Mouse (Mus musculus) embryonic fibroblast, embryonic 13.5 days (primary cell): ENCODE measurements around the gene Wnt10a. TPM values are rescaled to one million over a fixed set of nuclear protein-coding genes. Genes with fewer than 3 reads are reported as not detected.

Experiments
- H3K27ac ChIP-seq: 2 replicates; pipeline ENCODE4 v1.5.1; 2012; ENCODE audit warnings: low read length, control low read depth, inconsistent platforms; ENCODE audit not compliant: insufficient read depth
- H3K4me1 ChIP-seq: 2 replicates; pipeline ENCODE4 v1.6.1; 2011; ENCODE audit warnings: low read length; ENCODE audit not compliant: control insufficient read depth, insufficient read depth
- H3K4me3 ChIP-seq: 2 replicates; pipeline ENCODE4 v1.5.1; 2011; ENCODE audit warnings: mild to moderate bottlenecking, control low read depth, low read length; ENCODE audit not compliant: insufficient read depth
- CTCF ChIP-seq: IDR thresholded peaks from 2 replicates; pipeline ENCODE4 v1.5.1; 2011; ENCODE audit warnings: mild to moderate bottlenecking, control low read depth, low read length, moderate library complexity, borderline replicate concordance; ENCODE audit not compliant: insufficient read depth
- POLR2A ChIP-seq: IDR thresholded peaks from 2 replicates; pipeline ENCODE4 v1.6.1; 2011; ENCODE audit warnings: low read depth, mild to moderate bottlenecking, control low read depth, low read length, moderate library complexity
- polyA plus RNA-seq: library from polyadenylated mRNA; stranded (reverse); fragments of >200 nt; gene quantifications from 2 replicates; pipeline ENCODE4 v1.2.4, GENCODE M21; 2011; ENCODE audit warnings: low read depth; ENCODE audit not compliant: missing spikeins, insufficient read length

Wnt10a gene
- polyA plus RNA-seq, 1 experiment = 1.8 TPM

DNA sequence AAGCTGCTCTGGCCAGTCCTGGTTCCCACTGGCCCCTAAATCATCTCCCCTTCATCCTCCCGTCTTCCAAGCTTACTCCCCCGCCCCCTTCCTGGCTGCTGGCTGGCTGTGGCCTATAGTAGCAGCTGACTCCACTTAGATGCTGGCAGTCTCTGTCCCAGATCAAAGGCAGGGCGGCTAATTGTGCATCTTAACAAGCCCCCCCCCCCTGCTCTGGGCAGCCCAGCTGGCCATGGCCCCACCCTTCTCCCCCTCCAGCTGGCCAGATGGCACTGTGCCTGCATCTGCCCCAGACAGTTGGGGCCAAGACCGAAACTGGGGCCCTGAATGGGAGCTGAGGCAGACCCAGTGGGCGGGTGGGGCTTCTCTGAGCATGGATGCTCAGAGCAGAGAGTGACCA, 6.1 kb downstream of the Wnt10a start:
- no peaks in the 10 kb centered on the region for H3K4me1 ChIP-seq
- H3K27ac ChIP-seq = no peak overlapping the region
- TF ChIP-seq POLR2A = no peak
- no peak for TF ChIP-seq CTCF
- no peak overlapping the region for H3K4me3 ChIP-seq

DNA sequence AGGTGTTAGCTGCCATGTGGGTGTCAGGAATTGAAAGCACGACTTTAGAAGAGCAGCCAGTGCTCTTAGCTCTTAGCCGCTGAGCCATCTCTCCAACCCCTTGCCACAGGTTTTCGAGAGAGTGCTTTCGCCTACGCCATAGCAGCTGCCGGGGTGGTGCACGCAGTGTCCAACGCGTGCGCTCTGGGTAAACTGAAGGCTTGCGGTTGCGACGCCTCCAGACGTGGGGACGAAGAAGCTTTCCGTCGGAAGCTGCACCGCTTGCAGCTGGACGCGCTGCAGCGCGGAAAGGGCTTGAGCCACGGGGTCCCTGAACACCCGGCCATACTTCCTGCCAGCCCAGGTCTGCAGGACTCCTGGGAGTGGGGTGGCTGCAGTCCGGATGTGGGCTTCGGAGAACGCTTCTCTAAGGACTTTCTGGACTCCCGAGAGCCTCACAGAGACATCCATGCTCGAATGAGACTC, 9.1 kb downstream of the Wnt10a start:
- H3K27ac ChIP-seq = no peak overlapping the region
- no peak overlapping the region for H3K4me3 ChIP-seq
- TF ChIP-seq POLR2A = no peak
- H3K4me1 ChIP-seq = no peaks in the 10 kb centered on the region

DNA sequence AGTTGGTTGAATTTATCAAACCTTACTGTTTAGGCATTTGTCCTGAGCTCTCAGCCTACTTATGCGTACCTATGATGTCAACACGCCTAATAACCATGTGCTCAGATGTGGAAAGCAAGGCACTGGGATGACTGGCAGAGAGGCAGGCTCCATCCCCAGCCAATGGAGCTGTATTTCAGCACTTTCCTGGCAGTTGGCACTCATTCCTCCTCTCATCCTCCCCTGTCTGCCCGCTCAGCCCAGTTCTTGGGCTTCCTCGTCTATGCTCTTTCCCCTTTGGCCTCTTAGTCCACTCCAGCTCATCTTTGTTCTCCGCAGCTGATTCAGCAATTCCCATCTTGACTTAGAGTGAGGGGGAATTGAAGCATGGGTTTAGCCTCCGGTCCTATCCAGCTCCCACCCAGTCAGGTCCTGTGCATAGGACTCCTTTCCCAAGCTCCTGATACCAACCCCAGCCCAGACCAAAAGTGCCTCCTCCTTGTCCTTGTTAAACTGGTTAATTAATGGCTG, 10.4 kb downstream of the Wnt10a start:
- no peak overlapping the region for H3K27ac ChIP-seq
- no peaks in the 10 kb centered on the region for H3K4me1 ChIP-seq
- H3K4me3 ChIP-seq = no peak overlapping the region
- TF ChIP-seq POLR2A = no peak

DNA sequence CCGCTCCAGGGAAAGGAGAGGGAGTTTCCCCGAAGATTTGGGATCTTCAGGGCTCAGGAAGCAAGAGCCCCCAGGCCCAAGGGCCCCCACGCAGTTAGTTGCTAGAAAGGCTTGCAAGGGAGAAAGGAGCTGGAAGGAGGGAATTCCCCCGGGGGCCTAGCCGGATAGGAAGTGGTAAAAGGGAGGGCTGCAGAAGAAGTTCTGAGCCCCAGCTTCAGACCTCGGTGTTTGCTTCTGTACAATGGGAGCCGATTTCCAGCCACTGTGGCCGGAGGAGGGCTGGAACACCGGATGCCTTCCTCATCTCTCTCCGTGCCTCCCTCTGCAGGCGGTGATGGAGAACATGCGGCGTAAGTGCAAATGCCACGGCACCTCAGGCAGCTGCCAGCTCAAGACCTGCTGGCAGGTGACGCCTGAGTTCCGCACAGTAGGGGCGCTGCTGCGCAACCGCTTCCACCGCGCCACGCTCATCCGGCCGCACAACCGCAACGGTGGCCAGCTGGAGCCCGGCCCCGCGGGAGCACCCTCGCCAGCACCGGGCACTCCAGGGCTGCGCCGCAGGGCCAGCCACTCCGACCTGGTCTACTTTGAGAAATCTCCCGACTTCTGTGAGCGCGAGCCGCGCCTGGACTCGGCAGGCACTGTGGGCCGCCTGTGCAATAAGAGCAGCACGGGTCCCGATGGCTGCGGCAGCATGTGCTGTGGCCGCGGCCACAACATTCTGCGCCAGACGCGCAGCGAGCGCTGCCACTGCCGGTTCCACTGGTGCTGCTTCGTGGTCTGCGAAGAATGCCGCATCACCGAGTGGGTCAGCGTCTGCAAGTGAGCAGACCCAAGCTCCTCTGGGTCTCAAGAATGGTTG, 11.7 kb downstream of the Wnt10a start:
- no peak overlapping the region for H3K27ac ChIP-seq
- 0 out of 2 replicates have a peak, but pooled peaks cover 3% of the 10 kb centered on the region for H3K4me1 ChIP-seq
- 0 out of 2 replicates have a peak overlapping the region, but pooled peaks have one; percentile 8 for H3K4me3 ChIP-seq
- TF ChIP-seq CTCF (peak; percentile 59), POLR2A (no peak)

- 0 out of 2 replicates have a peak, but pooled peaks cover 3% of the 10 kb centered on the region for H3K4me1 ChIP-seq
- H3K27ac ChIP-seq = no peak overlapping the region
- H3K4me3 ChIP-seq = no peak overlapping the region
- TF ChIP-seq POLR2A (no peak), CTCF (no peak)
These were observed 13.0 kb downstream of the Wnt10a start for GRCm38 (mm10) chr1:74804211-74804870.

DNA sequence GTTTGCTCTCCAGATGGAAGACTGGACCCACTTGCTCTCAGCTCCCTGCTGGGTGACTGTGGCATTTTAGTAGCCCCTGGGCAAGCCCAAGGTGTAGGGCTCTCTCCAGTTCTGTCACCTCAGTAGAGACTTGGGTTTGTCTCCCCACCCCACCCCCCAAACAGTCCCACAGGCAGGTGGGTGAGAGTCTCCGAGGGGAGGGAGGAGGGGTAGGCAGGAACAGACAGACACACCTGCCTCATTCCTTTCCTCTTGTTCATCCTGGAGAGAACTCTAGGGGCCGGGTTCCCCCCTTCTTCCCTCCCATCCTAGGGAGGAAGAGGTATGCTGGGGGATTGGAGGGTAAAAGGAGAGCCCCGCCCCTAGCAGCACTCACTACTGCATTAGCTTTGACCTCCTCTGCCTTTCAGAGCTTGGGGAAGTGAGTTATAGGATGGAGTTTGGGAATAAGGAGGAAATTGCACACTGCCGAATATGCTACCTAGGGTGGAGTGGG, 14.1 kb downstream of the Wnt10a start:
- Histone ChIP-seq H3K4me1 (0 out of 2 replicates have a peak, but pooled peaks cover 3% of the 10 kb centered on the region), H3K27ac (no peak overlapping the region), H3K4me3 (no peak overlapping the region)
- TF ChIP-seq POLR2A (no peak), CTCF (no peak)

- no peak overlapping the region for H3K27ac ChIP-seq
- TF ChIP-seq POLR2A (no peak), CTCF (no peak)
- 0 out of 2 replicates have a peak, but pooled peaks cover 3% of the 10 kb centered on the region for H3K4me1 ChIP-seq
- no peak overlapping the region for H3K4me3 ChIP-seq
These were observed 14.5 kb downstream of the Wnt10a start for GRCm38 (mm10) chr1:74805843-74806242.

GRCm38 (mm10) chr1:74806360-74807311, 15.3 kb downstream of the Wnt10a start:
- Histone ChIP-seq H3K27ac (peak overlapping the region; percentile 49; the same call in 1 of the 2 replicates), H3K4me3 (no peak overlapping the region), H3K4me1 (0 out of 2 replicates have a peak, but pooled peaks cover 3% of the 10 kb centered on the region)
- no peak for TF ChIP-seq POLR2A
- TF ChIP-seq CTCF = no peak

GRCm38 (mm10) chr1:74807551-74808071, 16.3 kb downstream of the Wnt10a start:
- TF ChIP-seq POLR2A = no peak
- no peak for TF ChIP-seq CTCF
- Histone ChIP-seq H3K4me3 (no peak overlapping the region), H3K27ac (peak overlapping the region; percentile 35), H3K4me1 (0 out of 2 replicates have a peak, but pooled peaks cover 3% of the 10 kb centered on the region)
